Mouse (Mus musculus): Measurements from ENCODE around the gene BC049352. TPM values are rescaled to one million over a fixed set of nuclear protein-coding genes. Genes with fewer than 3 reads are reported as not detected.

The BC049352 gene
- total RNA-seq, 1 experiment from 2014 or later = not detected

DNA sequence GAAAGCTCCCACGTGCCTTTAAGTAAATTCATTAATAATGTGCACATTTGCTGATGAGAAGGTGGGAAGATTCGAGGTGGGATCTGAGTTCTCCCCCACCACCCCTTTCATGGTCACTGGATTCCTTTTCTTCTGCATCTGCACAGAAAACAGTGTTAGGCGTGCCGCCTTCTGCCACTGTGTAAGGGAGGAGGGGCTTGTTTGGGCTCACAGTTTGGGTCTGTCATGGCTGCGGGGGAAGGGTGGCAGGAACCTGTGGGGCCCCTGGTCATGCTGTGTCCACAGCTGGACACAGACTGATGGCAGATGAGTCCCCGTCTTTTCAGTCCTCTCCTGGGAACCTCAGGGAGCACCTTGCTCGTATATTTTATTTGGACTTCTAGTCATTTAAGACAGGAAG lies 54.9 kb downstream of the BC049352 start:
- no peak for ATAC-seq (replicated peaks; ENCODE audit: low read depth, poor library complexity, severe bottlenecking)

DNA sequence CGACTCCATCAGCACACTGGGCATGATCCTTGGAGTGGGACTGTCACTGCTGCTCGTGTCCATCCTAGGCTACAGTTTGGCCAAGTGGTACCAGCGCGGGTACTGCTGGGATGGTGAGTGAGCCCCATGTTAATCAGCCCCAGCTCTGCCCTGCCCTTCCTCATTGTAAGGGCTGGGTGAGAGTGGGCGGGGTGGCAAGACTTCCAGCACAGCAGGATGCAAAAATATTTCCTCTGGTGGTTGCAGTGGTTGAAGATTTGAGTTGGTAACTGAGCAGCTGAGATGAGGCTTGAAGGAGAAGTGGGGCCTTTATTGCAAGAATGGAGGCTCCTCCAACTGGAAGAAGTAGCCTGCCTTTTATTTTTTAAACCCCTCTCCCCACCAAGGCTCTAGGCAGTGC lies 59.6 kb downstream of the BC049352 start:
- peak; percentile 78 for ATAC-seq (replicated peaks; ENCODE audit: low read depth, poor library complexity, severe bottlenecking)

DNA sequence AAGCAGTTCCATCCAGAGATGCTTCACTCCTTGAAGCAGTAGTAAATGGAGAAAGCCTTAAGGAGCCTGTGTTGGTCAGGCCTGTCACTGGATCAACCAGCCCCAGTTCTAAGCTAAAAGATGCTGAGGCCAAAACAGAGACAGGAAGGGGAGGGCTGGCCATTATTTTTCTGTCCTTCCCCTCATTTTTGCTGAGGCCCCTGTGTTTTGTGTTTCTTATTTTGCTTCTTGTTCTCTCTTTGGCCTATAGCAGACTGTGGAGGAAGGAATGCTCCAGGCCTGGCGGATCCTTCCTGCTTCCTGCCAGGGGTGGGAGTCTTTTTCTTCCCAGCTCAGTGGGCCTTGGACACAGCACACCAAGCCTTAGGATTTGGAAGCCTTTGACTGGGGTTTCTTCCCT lies 63.6 kb downstream of the BC049352 start:
- ATAC-seq (replicated peaks; ENCODE audit: low read depth, poor library complexity, severe bottlenecking) = no peak

DNA sequence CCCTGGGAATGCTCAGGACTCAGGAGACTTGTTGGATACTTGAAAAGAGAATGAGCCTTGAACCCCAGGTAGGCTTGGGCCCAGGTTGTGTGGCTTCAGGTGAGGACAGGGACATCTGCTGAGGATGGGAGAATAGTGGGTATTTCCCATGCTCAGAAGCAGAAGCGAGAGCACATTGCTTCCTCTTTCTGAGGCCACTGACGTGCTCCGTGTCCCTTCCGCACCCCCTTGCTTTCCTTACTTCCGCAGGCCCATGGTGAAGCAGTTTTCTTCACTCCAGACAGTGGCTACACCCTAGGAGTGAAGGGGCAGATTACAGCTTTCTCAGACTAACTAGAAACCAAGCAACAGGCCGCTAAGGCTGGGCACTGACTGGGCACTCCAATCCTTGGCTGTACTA lies 64.3 kb downstream of the BC049352 start:
- ATAC-seq (replicated peaks; ENCODE audit: low read depth, poor library complexity, severe bottlenecking) = peak; percentile 79

DNA sequence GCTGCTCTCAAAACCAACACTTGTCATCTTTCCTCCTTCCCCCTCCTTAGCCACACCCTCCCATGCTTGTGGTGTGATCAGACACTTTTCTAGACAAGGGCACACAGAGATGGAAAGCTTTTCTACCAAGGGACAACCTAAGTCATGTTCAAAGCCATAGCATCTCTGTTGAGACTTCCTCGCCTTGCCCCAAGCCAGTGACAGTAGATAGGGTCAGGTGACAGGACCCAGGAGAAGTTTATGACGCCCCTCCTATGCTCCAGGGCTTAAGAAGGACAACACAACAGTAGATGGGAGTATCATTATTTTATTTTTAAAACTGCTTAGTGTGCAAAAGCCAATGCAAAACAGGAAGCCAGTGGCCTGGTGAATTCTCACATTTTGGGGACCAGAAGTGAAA lies 65.7 kb downstream of the BC049352 start:
- ATAC-seq (replicated peaks; ENCODE audit: low read depth, poor library complexity, severe bottlenecking) = no peak

DNA sequence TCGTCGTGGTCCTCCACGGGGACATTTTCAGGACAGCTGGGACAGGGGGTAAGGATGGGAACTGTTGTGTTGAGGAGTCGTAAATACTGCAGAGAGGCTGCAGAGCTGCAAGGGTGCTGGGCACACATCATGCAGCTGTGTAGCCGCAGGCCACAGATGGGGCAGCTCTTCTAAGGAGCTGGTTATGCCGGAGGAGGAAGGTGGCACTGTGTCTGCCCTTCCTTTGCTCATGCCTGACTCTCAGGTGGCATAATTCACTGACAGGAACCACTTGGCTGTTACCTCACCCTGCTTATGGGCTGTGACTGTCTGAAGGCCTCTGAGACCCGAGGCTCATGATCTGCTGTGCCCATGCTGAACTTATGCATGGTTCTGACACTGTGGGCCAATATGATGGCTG lies 68.5 kb downstream of the BC049352 start:
- no peak for ATAC-seq (replicated peaks; ENCODE audit: low read depth, poor library complexity, severe bottlenecking)

DNA sequence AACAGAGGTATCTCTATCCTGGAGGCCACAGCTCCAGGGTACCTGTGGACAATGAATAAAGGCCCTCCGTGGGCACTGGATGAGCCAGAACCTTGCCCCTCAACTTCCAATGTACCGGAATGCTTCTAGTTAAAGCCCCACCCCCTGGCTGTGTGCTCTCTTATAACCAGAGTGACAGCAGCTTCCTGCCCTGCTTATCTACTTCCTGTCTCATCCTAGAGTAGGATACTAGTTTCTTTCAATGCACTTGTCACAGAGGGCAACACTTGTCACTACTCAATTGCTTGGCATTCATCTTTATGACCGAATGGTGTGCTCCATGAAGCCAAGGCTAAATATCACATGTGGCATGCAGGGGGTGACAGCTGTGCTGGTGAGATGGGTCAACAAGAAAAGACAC lies 69.5 kb downstream of the BC049352 start:
- ATAC-seq (replicated peaks; ENCODE audit: low read depth, poor library complexity, severe bottlenecking) = peak; percentile 78

DNA sequence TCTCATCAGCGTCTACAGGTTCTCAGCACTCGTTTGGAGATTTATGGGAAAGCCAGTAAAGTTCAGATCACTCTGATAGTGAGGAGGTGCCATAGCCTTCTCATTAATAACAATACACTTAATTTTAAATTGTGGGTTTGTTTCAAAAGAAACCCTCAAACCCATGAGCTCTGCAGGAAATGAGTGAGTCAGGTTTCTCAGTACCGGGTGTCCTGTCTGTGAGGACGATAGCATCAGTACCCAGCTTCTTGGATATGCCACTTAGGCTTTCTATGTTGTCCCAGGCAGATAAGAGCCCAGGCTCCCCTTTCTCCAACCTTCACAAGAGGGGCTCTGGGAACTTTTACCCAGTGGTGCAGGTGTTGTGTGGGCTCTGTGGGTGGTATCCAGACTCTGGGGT lies 70.2 kb downstream of the BC049352 start:
- ATAC-seq (replicated peaks; ENCODE audit: low read depth, poor library complexity, severe bottlenecking) = no peak

DNA sequence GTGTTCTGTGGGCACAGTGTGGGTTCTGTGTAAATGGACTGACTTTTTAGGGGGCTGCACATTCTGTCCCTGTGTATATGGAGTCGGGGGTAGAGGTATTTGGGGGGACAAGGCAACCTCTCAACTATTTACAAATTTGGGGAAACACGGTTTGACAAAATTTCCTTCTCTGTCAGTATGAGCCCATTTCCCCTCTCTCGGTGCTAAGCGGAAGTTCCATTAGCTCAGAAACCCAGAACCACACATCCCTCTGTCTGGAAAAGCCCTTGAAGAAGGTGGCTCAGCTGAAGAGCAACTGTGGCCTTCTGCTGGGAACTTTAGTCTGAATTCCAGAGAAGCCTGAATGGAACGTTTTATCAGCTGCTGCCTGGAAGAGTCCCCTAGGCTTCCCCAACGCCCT lies 70.6 kb downstream of the BC049352 start:
- no peak for ATAC-seq (replicated peaks; ENCODE audit: low read depth, poor library complexity, severe bottlenecking)

DNA sequence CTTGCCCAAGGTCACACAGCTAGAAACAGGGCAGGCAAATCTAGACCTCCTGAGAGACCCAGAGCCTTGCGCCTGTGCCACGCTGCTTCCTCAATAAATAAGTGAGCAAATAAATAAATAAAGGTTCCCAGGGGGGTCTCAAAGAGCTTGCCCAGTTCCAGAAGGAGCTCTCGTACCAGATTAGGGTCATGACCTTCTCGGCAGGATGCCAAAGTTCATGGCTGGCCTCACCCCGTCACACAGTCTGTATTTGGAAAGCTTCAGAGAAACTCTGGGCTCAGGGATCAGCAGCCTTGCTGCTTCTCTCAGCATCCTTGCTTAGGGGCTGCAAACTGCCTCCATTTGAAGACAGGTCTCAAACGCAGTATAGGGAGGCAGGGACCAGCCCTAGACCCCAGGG lies 72.2 kb downstream of the BC049352 start:
- ATAC-seq (replicated peaks; ENCODE audit: low read depth, poor library complexity, severe bottlenecking) = no peak

DNA sequence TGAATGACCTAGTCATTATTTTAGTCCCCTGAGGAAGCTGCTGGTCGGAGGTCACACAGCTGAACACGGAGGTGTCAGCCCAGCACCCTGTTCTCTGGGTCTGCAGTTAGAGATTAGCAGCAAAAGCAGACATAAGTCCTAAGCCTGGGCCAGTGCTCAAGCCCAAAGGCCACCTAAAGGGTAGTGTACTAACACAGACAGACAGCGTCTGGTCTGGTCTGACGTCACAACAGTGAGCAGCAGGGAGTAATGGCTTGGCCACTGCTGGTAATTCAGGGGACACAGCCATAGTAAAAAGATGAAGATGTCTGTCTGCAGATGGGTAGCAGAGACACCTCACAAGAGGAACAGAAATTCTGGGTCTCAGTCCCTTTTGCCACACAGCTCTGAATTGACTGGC lies 72.8 kb downstream of the BC049352 start:
- no peak for ATAC-seq (replicated peaks; ENCODE audit: low read depth, poor library complexity, severe bottlenecking)

DNA sequence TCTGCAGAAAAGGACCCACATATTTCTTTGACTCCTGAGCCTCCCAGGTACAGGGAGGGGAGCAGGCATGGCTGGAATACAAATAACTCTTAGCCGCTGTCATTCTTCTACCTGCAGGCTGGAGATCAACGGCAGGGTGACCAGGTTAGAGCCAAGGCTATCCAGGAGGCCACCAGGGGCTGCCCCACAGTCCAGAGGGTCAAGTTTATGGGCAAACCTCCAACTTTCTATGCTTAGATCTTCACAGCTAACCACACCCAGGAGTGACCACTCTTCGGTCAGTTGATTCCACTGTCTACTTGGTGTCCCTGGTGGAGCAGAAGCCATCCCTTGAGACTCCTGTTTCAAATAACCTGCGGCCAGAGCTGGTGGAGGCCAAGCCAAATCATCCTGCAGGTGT lies 73.6 kb downstream of the BC049352 start:
- no peak for ATAC-seq (replicated peaks; ENCODE audit: low read depth, poor library complexity, severe bottlenecking)

DNA sequence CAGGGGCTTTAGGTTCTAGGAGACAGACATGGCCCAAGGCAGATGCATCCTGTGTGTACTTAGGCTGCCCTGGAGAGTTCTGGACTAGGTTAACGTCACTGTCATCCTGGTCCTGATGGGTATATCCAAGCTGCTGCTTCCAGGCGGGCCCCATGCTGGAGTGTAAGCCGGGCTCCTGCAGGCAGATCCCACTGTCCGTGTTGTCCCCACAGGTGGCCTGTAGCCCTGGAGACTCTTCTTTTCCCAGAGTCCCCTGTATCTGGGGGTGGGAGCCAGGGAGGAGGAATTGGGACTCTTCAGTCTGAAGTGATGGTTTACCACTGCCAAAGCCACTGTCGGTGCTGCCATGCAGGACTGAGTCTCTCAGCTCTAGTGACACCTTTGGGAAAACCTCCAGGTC lies 74.2 kb downstream of the BC049352 start:
- ATAC-seq (replicated peaks; ENCODE audit: low read depth, poor library complexity, severe bottlenecking) = no peak

DNA sequence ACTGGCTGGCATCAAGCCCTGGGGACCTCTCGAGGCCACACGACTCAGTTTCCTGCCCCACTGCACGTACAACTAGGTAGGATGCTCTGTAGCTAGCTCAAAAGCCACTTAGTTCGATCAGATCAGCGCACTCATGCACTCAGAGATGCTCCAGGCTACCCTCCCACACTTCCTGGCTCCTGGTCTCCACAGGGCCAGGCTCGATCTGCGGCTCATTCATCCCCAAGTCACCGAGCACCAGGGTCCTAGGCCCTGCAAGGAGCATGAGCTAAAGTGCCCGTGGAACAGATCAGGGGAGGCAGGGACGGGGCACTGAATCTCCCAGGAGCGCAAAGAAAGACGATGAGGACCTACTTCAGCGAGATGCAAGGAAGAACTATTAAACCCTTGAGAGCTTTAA lies 77.3 kb downstream of the BC049352 start:
- ATAC-seq (replicated peaks; ENCODE audit: low read depth, poor library complexity, severe bottlenecking) = no peak

DNA sequence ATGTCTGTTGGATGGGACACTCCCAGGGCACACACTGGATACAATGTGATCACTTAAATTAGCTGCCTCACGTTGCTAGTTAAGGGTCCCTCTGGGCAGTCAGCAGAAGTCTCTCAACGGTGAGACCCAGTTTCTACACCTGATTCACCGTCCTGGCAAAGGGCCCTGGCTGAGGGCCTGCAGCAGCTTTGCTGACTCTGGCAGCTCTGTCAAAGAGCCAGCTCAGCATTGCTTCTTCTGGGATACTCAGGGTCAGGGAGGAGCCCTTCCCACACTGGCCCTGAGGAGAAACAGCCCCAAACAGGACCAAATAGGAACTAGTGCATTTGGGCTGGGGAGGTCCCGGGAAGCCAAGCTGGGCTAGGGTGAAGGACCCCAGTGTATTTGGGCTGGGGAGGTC lies 79.7 kb downstream of the BC049352 start:
- no peak for ATAC-seq (replicated peaks; ENCODE audit: low read depth, poor library complexity, severe bottlenecking)

DNA sequence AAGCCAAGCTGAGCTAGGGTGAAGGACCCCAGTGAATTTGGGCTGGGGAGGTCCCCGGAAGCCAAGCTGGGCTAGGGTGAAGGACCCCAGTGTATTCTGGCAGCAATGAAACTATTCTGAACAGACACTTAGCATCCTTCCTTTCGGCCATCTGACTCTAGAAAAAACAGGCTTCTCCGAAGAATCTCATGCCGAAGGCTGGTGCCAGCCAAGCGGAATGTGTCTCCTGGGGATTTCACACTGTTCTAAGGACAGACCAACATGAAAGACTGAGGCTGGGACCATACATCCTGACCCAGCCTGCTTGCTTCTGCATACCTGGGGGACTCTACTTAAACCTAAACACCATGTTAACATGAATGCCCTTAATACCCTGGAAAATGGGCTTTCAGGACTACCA lies 80.1 kb downstream of the BC049352 start:
- ATAC-seq (replicated peaks; ENCODE audit: low read depth, poor library complexity, severe bottlenecking) = no peak

DNA sequence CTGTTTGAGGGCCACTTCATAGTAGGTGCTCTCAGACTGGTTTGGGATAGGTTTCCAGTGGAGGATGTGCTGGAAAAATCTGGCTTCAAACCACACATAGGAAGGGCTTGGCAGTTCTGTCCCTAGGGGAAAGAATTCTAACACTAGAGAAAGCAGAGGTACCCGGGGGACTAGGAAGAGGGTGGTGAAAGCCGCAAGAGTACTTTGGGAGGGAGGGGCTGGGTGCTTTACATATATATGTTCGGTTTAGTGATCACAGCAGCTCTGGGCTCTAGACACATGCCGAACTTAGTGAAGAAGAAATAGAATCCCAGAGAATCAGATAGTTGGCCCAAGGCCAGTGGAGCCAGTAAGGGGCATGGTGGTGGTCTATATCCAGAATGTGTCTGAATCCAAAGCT lies 85.3 kb downstream of the BC049352 start:
- no peak for ATAC-seq (replicated peaks; ENCODE audit: low read depth, poor library complexity, severe bottlenecking)

DNA sequence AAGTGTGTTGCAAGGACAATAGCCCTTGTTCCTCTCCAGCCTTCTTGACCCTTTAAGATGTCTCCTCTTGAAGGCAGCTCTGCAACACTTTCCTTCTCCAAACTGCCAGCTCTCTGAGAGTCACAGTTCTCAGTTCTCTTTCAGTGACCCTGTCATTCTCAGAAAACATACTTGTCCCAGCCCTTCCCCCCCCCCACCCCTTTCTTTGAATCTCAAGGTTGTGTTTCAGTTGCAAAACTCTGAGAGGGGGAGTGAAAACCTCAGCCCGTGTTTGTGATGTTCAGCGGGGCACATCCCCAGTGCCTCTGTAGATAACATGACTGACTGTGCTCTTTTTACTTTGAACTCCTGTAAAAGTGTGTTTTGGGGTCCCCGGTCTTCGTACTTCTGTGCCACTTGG lies 86.3 kb downstream of the BC049352 start:
- no peak for ATAC-seq (replicated peaks; ENCODE audit: low read depth, poor library complexity, severe bottlenecking)

DNA sequence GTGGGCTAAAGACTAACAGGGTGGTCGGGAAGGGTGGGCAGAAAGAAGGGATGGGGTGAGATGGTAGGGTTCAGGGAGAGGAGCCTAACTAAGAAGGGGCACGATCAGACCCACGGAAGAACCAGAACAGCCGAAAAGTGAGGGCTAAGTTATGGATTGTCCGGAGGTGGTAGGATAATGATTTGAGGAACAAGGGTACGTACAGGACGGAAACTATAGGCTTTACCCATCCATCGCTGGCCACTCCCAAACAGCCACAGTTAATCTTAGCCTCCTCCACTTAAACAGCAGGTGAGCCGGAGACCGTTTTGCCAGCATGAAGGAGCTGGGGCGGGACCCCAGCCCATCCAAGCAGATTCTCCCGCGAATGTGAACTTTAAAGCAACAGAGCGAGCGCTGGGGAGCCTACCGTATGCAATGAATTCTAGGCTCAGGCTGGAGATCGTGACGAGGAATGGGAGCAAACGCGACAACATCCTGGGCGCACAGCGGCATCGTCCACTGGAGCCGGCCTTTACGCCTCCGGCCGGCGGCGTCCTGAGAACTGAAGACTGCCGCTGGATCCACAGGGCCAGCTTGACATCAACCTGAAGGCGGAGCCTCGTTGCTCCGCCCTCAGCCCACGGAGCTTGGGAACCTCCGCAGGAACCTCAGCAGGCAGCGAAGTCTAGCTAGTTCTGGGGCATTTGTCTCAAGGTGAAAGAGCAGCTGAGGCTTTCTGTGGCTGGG lies 87.0 kb downstream of the BC049352 start, which contains the start of gene Il10ra:
Il10ra (minus strand) TSS at position 553 of the 729 bp plus-strand sequence.
- ATAC-seq (replicated peaks; ENCODE audit: low read depth, poor library complexity, severe bottlenecking) = peak; percentile 66

DNA sequence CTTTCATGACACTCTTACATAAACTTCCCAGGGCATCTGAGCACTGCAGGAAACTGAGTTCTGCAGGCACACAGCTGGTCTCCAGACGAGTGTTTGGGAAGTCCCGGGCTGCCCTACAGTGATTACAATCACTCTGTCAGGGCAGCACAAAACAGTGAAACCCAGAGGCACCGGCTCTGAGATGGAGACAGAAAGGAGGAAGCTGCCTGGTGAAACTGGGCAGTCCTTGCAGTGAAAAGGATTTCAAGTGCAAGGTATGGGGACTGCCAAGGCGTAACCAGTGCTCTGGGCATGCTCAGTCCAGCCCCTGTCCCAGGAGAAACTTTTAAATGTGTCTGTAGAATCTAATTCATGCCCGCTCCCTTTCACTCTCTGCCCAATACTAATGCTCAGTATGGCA lies 90.4 kb downstream of the BC049352 start:
- ATAC-seq (replicated peaks; ENCODE audit: low read depth, poor library complexity, severe bottlenecking) = peak; percentile 9; the same call in 1 of the 2 replicates

DNA sequence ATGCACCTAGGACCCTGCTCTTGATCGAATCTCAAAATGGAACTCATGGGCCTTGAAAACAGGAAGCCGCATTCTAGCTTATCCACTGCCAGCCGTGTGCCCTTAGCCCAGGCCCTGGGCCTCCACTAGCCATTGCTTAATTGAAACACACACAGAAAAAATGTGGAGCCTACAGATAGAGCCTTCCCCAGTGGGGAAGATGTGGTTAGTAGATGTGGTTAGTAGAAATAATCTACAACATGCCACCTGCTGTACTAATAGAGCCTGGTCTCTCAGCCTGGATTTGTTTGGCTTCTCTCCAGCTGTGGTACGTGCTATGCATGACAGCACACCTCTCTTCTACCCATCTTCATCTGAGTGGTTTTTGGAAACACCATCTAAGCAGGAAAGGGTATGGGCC lies 92.4 kb downstream of the BC049352 start:
- ATAC-seq (replicated peaks; ENCODE audit: low read depth, poor library complexity, severe bottlenecking) = peak; percentile 91

DNA sequence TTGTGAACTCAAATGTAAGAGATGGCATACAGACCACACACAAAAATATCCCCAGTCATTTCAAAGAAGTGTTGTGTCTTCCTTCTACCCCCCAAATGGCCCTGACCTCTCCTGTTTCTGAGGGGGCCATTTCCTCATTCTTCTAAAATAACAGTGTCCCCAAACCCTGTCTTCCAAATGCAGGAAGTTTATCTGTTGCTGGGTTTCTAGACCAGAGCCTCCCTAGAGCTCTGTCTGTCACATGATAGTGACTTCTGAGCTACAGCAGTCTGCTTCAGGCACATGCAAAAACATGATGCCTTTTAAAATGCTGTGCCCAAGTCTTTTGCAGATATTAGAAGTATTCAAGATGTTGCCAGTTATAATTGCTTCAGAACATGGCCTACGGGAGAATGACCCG lies 92.8 kb downstream of the BC049352 start:
- peak; percentile 58 for ATAC-seq (replicated peaks; ENCODE audit: low read depth, poor library complexity, severe bottlenecking)

Data from common myeloid progenitor, adult 5-6 weeks (primary cell).